Mouse (Mus musculus): ENCODE measurements around the gene Susd4.

The Susd4 gene

DNA sequence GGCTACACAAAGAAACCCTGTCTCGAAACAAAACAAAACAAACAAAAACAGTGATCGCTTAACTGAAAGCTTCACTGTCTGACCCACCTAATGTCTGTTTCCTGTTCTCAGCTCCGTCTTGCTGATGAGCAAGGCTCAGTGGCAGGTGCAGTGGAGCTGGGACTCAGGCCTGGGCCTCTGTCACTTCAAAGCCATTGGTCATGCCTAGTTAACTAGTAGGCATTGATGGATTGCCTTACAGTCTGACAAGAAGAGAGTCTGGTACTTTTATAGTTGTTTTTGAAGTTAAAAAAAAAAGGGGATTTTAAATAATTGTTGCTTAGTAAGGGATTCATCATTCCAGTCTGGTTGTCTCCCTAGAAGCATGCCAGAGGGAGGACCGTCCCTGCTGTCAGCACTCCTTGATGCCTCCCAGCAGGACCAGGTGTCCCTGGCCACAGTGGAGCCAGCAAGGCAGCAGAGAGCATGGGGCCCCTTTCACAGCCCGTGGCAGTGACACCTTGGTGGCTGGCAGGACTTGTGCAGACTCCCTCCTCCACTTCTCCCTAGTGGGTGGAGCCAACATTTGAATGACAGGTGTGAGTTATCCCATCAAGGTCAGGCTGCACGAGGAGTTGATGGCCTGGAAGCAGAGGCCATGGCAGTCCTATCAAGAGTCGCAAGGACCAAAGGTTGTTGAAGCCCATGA, 98.2 kb downstream of the Susd4 start:
- no peak for DNase-seq (ENCODE audit: low read depth)

DNA sequence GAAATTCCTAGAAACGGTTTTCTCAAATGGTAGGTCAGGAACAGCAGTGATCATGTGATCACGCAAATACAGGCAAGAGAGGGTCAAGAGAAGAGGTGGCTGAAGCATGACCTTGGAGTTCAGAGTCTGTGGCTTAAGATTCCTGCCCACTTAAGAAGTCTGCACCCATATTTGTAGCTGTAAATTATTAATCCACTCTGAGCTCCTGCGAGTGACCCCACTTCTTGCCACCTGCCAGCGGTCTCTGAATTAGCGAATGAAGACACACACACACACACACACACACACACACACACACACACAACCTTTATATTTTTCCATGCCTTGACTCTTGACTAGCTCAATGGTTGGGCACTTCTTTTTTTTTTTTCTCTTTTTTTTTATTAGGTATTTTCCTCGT, 99.7 kb downstream of the Susd4 start:
- no peak for DNase-seq (ENCODE audit: low read depth)

GRCm38 (mm10) chr1:182867886-182868285, 104.2 kb downstream of the Susd4 start:
- no peak for DNase-seq (ENCODE audit: low read depth)

GRCm38 (mm10) chr1:182868432-182869113, 104.9 kb downstream of the Susd4 start:
- no peak for DNase-seq (ENCODE audit: low read depth)

DNA sequence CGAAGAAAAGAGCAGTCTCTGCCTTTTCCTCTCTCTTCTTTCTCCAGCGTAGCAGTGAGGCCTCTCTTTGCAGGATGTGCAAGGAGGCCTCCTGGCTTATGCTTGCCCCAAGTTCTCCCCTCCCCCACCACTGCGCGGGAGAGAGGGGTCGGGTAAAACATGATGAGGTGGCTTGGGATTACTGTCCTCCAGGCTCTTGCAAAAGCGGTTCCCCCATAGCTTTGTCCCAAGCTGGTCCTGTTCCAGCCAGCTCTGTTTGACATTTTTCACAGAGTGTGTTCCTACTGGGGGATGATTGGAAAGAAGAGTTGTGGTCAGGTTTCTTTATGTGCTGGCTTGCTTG, 105.4 kb downstream of the Susd4 start:
- DNase-seq (ENCODE audit: low read depth) = no peak

GRCm38 (mm10) chr1:182878156-182878555, 114.5 kb downstream of the Susd4 start:
- no peak for DNase-seq (ENCODE audit: low read depth)

- no peak for DNase-seq (ENCODE audit: low read depth)
These were observed 115.1 kb downstream of the Susd4 start for GRCm38 (mm10) chr1:182878719-182879118.

GRCm38 (mm10) chr1:182881246-182881645, 117.6 kb downstream of the Susd4 start:
- DNase-seq (ENCODE audit: low read depth) = no peak

DNA sequence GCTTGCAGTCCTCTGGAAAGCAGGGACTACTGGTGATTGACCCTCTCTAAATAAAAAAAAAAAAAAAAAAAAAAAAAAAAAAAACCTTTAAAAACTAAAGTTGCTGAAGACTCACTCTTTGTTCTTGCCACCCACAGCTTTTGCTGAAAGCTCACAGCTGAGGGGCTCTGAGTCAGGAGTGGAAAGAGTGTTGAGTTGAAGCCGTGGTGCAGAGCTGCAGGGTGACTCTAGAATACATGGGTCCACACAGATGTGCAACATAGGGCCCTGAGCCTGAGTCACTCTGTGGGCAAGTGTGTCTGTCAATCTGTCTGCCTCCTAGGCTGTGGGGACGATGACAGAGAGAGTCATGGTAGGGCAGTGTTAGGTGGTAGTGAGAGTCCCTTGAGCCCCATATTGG, 119.0 kb downstream of the Susd4 start:
- DNase-seq (ENCODE audit: low read depth) = no peak

DNA sequence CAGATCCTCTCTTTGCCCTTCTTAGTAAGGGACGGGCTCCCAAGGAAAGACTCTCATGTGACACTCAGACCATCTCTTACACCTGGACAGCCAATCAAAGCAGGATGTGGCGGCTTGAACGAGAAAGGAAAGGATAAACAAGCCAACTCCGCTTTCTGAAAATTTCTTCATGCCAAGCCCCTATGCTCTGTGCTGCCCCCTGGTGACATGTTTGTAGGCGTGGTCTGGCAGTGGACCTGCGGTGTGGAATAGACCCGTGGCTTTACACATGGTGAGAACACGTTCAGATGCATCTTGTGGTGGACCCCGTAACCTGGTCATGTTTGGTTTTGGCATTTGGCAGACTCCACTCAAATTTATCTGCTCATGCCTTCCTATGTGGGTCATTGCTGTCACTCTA, 132.0 kb downstream of the Susd4 start:
- peak; percentile 34 for DNase-seq (ENCODE audit: low read depth)

GRCm38 (mm10) chr1:182897071-182897470, 133.4 kb downstream of the Susd4 start:
- no peak for DNase-seq (ENCODE audit: low read depth)

- no peak for DNase-seq (ENCODE audit: low read depth)
These were observed 134.0 kb downstream of the Susd4 start for GRCm38 (mm10) chr1:182897506-182898138.

- no peak for DNase-seq (ENCODE audit: low read depth)
These were observed 138.4 kb downstream of the Susd4 start for GRCm38 (mm10) chr1:182902095-182902494.

GRCm38 (mm10) chr1:182902906-182903305, 139.2 kb downstream of the Susd4 start:
- DNase-seq (ENCODE audit: low read depth) = no peak

DNA sequence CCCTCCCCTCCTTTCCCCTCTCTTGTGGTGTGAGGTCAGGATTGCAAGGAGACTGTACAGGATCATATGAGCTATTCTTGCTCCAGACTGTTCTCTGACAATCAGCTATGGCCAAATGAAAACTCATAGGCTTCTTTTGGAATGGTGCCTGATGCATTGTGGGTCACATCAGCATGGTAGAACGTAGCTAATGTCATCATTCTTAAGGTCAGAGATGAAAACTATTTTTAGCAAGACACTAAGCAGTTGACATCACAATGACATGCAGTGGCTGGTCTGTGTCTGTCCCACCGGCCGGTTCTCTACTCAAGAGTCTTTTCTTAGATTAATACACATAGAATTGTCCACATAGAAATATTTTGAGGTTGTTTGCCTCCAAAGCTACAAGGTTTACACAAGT, 142.0 kb downstream of the Susd4 start:
- no peak for DNase-seq (ENCODE audit: low read depth)

DNA sequence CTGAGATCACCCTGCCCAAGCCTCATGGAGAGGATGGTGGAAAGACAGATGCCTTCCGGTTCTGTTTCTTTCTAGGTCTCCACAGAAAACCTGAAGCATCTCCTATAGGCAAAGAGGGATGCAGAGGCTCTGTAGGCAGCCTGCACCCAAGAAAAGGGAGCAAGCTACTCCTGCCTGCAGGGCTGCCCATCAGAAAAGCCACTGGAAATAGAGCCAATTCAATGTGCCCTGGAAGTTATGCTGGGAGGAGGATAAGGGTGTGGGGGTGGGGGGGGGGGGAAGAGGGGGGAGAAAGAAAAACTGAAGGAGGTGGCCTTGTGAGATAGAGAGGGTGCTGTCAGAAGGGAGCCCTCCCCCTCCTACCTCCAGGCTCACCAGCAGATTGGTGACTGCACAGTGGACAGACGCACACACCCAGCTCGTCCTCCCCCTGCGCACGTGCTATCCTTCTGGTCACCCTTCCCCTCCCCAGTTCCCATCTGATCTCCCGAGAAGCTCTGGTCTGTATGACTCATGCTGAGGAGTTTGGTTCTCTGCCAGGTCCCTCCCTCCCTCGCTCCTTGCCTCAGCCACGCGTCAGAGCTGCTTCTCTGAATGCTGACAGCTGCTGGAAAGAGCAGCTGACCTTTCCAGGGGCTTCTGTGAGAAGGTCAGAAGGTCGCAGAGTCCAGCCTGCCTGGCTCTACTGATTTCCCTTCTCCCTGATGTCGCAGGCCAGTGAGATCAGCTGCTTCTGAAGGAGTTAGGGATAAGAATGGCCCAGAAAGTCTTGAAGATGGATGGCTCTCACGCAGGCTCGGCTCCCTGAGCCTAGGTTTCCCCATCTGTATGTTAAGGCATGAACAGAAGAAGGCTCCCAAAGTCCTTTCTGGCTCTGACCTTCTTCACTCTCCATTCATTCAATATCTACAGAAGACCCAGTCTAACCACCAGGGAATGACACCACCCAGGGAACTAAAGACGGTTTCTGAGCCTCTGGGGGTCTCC, 144.7 kb downstream of the Susd4 start:
- DNase-seq (ENCODE audit: low read depth) = no peak

- no peak for DNase-seq (ENCODE audit: low read depth)
These were observed 145.4 kb downstream of the Susd4 start for GRCm38 (mm10) chr1:182909066-182909465.

- DNase-seq (ENCODE audit: low read depth) = no peak
These were observed 145.9 kb downstream of the Susd4 start for GRCm38 (mm10) chr1:182909596-182909995.

GRCm38 (mm10) chr1:182912591-182912990, 148.9 kb downstream of the Susd4 start:
- no peak for DNase-seq (ENCODE audit: low read depth)

GRCm38 (mm10) chr1:182914121-182914908, 150.7 kb downstream of the Susd4 start:
- no peak for DNase-seq (ENCODE audit: low read depth)

DNA sequence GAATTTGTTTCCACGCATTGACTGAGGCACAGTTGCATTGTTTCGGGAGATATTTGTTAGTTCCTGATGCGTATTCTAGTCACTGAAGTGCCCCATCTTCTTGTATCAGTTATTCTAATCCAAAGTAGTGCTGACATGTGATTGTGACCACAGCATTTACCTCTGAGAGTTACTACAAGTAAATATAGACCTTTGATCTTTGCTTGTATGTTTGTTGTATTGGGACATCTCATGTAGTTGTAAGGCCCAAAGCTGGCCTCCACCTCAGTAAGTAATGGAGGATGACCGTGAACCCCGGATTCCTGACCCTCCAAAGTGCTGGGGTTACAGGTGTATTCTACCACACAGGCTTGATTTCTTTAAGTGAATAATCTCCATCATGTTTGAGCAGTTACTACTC, 152.5 kb downstream of the Susd4 start:
- DNase-seq (ENCODE audit: low read depth) = no peak

Measured in naive thymus-derived CD4-positive, alpha-beta T cell, adult 2 months (primary cell).